Mouse (Mus musculus) left cerebral cortex, adult 9 months (tissue): ENCODE results near the gene Ybx1.

Source experiments
- DNase-seq, 2 experiments: peaks; one replicate each; pipeline ENCODE4 v3.0.0; 2022; ENCODE audit warnings: low spot score in 2 of 2

Gene Ybx1

DNA sequence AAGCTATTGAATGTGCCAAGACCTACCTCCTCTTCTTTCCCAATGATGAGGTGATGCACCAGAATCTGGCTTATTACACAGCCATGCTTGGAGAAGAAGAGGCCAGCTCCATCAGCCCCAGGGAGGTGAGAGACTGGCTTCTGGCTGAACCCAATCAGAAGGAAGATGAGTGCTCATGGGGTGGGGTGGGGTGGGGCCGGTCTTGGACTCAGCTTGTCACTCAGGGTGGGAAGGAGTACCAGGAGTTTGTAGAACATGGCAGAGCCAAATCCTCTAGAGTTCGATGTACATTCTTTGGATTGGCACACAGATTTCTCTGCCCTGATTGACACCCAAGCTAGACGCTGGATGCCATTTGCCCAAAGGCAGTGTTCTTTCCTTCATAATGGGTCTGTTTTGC is 55.7 kb downstream of the Ybx1 start:
- no peak for DNase-seq

DNA sequence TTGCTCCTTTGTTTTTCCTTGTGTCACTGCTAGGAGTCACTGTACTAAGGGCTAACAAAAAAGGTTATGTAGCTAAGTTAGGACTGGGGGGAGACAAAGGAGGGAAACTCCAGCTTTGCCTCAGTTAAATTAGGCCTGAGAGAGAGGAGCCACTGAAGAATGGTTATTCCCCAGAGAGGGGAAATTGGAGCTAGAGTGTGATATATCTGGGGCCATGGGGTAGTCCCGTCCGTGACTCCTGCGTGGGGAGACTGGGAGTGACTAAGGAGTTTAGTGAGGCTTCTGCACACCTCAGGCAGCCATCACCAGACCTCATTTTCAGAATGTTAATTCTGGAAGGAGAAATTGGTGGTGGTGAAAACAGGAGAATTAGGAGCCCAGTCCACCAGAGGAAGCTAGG is 60.1 kb downstream of the Ybx1 start:
- no peak for DNase-seq

DNA sequence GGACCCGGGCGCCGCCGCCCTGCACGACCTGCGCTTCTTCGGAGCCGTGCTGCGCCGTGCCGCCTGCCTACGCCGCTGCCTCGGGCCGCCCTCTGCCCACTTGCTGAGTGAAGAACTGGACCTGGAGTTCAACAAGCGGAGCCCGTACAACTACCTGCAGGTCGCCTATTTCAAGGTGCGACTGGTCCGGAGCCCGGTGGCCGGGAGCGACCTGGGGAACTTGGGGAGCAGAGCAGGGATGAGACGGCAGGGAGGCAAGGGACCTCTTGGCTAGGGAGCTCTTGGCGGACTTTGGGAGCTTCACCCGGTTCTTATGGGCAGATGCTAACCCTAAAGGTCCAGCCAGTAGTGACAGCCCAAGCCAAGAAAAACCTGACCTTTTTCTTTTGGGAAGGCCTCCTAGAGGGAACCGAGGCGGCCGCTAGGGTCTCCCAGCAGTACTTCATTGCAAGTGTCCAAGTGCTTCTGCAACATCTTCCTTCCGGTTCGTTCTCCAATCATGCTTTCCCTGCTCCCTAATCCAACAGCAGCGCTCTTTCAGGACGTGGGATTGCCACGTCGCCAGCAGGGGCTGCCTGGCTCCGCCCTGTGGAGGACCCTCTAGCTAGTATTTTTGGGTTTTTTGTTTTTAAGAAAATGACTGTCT is 61.0 kb downstream of the Ybx1 start:
- DNase-seq, result peak in 1 of 2 experiments; percentile 50

DNA sequence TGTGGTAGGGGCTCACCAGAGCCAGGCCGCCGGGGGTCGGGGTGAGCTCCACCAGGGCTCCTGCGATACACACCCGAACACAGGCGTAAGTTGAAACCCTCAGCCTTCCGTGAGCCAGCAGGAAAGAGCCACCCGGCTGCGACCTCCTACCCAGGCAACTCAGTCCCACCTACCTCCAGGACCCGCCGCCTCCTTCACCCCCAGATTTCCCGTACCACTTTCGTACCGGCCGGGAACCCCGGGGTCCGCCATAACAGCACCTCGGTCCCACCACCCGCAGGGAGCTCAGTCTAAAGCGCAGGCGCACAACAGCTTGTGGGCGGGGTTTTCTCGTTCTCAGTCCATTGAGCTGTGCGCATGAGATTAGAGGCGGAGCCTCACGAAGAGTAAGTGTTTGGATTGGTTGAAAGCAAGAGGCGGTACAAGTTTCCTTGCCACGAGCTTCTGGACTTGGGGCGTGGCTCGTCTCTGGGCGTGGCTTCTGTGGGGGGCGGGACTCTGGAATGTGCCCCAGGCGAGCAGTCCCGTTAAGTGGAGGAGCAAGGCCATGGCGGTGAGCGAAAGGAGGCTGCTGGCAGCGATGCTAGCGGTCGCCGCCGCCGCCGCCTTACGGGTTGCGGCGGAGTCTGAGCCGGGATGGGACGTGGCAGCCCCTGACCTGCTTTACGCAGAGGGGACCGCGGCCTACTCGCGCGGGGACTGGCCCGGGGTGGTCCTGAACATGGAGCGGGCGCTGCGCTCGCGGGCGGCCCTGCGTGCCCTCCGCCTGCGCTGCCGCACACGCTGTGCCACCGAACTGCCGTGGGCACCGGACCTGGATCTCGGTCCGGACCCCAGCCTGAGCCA is 61.8 kb downstream of the Ybx1 start, which contains the start of the genes AU022252 and P3h1:
Gene AU022252 (minus strand): TSS at position 303 of the 846 bp plus-strand sequence.
Gene P3h1 (plus strand): TSS at position 506 of the 846 bp plus-strand sequence.
- DNase-seq, result peak; percentile 99
